Mouse (Mus musculus): ENCODE data around the gene Chid1. TPM values are rescaled to one million over a fixed set of nuclear protein-coding genes. Genes with fewer than 3 reads are reported as not detected.

Chid1 gene
- total RNA-seq, 2 experiments from 2014 or later, result 7.5 TPM

DNA sequence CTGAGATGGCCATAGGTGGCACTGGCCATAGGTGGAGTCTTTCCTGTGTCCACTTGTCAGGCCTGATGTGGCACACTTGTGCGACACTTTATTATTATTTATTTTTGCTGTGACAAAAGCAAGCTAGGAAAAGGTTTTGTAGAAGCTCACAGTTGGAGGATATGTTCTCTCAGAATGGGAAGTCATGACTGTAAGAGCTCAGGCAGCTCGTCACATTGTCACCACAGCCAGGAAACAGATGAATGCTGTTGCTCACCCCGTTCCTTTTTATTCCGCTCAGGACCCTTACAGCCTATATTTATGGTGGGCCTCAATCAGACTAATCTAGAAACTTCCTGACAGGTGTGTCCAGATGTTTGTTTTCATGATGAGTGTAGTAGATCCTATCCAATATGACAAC, 20.8 kb upstream of the Chid1 start:
- no peak for ATAC-seq (replicated peaks; ENCODE audit: low FRiP score, poor library complexity, severe bottlenecking)

DNA sequence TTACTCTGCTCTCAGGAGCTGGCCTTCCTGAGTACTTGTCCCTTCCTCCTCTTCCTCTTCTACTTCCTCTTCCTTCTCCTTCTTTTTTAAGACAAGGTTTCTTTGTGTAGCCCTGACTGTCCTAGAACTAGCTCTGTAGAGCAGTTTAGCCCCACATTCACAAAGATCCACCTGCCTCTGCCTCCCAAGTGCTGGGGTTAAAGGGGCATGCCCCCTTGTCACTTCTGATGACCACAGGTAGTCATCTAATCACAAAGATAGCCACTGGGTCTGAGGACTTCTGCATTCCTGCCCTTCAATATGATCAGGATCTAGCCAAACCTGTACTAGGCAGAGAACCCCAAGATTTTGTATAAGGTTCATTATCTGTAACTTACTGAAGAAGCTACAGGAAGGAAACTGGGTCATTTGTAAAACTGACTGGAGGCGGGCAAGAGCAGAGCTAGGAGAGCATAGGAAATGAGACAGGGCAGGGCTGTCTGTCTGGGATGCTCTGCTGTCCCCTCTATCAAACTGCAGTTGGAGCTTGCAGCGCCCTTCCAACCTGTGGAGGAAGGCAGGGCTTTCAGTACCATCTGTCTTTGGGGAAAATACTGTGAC, 20.2 kb upstream of the Chid1 start:
- no peak for ATAC-seq (replicated peaks; ENCODE audit: low FRiP score, poor library complexity, severe bottlenecking)

DNA sequence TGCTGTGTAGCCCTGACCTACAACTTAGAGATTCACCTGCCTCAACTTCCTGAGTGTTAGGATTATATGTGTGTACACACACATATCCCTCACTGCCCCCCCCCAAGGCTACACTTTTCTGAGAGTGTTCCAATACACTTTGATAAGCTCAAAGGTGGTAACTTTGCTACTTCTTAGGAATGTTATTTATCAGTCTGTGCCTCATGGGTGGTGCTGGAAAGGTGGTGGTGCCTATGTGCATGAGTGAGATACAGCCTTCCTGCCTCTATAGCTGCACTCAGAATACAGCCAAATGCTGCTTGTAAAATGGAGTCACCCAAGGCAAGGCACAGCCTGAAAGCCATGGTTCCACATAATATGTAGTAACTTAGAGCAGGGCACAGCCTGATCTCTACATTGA, 19.3 kb upstream of the Chid1 start:
- ATAC-seq (replicated peaks; ENCODE audit: low FRiP score, poor library complexity, severe bottlenecking), result peak; percentile 66

DNA sequence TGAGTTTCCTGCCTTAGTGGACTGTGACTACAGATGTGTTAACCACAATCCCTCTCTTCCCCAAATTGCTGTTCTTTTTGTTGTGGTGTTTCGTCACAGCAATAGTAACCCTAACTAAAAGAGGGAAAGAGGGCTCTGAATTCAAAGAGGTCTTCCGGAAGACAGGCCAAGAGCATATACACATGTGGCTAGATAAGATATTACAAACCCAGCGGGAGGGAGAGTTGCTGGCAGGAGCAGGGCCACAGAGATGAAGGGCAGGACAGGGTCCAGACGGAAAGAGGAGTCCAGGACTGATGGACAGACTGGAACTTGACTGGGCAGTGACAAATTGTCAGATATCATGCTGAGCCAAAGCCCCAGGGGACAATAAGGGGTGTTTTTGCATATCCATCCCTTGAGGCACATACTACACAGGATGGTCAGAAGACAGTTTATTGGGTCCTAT, 18.7 kb upstream of the Chid1 start:
- peak; percentile 67 for ATAC-seq (replicated peaks; ENCODE audit: low FRiP score, poor library complexity, severe bottlenecking)

DNA sequence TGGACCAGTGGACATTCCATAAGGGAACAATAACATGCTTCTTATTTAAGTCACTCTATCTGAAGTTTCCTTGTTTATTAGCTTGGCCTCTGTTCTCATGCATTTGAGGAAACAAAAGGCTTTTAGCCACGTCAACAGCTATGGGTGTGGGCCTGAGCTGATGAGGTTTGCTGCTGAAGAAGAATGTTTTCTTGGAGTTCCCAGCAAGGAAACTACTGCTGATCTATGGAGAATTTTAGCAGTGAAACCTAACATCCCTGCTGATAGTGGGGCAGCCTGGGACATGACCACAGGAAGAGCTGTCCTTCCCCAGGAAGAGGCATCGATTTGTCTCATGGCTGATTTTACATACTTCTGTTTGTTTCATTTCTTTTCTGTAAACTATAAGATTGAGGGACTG, 10.8 kb upstream of the Chid1 start:
- ATAC-seq (replicated peaks; ENCODE audit: low FRiP score, poor library complexity, severe bottlenecking), result no peak

DNA sequence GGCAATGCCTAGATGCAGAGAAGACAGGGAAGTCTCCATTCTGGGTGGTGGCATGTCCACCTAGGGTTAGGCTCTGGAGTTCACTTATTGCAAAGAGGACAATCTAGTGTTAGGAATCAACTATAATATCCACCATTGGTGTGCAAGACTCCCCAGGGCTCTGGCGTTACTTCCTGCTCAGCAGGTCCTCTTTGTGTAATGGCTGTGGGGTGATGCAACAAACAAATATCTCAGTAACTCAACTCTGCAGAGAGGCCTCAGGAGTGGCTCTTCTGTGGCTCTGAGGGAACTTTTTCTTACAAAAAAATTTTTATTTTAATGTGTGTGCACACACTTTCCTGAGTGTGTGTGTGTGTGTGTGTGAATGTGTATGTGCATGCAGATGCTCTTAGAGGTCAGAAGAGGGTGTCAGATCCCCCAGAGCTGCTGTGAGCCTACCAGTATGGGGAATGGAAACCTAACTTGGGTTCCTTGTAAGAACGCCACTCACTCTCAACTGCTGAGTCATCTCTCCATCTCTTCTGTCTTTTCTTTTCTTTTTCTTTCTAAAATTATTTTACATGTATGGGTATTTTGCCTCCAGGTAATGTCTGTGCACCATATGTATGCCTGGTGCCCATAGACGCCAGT, 9.9 kb upstream of the Chid1 start:
- 0 out of 2 replicates have a peak, but pooled peaks have one; percentile 43 for ATAC-seq (replicated peaks; ENCODE audit: low FRiP score, poor library complexity, severe bottlenecking)

DNA sequence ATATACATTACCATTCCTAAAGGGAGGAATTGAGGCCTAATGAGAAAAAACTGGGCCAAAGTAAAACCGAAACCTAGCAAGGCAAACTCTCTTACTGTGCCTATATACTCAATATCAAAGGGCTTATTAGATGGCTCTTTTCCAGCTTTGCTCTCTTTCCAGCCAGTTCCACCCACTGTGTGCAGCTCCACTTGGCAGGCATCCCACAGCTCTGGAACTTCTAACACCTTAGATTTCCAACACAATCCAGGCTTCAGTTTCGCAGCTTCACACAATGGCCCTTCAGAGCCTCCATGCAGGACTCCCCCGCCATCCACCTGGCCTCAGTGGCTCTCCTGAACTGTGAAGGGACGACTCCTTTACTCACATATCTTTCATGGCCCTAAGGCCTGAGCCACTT, 5.0 kb upstream of the Chid1 start:
- ATAC-seq (replicated peaks; ENCODE audit: low FRiP score, poor library complexity, severe bottlenecking), result no peak

DNA sequence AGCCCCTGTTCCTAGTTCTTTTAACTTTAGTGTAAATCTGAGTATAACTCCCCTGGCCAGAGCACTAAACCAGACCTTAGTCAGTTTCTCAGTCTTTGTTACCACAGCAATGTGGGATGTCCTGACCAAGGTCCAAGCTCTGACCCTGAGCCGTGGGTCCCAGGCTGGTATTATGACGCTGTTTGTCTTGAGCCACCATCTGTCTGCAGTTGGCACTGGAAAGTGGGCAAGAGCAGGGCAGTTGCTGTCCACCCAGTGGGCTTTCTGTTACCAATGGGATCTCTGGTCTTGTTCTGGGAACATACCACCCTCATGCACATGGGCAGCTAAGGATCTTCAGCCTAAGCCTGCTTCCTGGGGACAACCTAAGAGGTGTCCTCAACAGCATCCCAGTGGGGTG, 2.9 kb upstream of the Chid1 start:
- no peak for ATAC-seq (replicated peaks; ENCODE audit: low FRiP score, poor library complexity, severe bottlenecking)

DNA sequence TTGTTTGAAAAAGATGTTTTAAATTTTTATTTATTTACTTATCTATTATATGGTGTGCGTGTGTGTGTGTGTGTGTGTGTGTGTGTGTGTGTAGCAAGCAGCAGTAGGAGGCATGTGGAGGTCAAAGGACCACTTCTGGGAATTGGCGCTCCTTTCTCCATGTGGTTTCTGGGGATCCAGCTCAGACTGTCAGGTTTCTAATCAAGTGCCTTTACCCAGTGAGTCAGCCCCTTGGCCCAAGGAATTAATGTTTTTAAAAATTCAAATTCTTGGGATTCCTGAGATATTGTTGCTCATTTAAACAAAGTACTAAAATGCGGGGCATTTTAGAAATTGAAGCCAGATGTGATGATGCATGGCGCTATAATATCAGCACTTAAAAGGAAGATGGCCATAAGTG, 2.0 kb upstream of the Chid1 start:
- ATAC-seq (replicated peaks; ENCODE audit: low FRiP score, poor library complexity, severe bottlenecking), result no peak

DNA sequence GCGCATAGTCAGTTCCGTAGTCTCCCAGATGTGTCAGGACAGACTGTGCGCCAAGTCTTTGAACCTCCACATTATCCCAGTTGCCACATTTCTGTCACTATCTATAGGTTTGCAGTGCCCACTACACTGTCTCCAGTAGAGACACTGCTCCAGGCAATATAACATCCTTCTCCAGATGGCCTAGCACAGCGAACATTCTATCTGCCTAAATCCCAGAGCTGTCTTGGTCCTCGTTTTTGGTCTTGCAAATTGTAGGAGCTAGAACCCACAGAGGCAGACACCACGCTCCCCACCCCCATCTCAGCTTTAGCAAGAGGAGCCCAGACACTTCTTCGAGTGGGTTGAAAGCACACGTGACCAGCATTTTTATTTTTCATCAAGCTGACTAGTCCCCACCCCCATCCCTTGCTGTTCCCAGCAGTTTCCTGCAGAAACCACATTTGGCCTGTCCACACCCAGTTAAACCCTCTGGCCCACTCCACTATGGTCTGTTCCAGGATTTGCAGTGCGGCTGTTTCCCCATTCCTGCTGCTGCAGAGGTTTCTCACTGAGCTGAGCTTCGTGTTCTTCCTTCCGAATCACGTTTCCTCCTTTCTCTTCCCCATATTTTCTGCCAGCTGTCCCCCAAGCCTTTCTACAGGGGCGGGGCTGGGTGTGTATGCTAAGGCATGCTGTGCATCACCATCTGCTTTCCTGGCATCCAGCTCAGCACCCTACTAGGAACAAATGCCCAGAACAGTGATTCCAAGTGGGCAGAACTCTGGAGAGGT, 840 bp upstream of the Chid1 start:
- peak; percentile 49 for ATAC-seq (replicated peaks; ENCODE audit: low FRiP score, poor library complexity, severe bottlenecking)

DNA sequence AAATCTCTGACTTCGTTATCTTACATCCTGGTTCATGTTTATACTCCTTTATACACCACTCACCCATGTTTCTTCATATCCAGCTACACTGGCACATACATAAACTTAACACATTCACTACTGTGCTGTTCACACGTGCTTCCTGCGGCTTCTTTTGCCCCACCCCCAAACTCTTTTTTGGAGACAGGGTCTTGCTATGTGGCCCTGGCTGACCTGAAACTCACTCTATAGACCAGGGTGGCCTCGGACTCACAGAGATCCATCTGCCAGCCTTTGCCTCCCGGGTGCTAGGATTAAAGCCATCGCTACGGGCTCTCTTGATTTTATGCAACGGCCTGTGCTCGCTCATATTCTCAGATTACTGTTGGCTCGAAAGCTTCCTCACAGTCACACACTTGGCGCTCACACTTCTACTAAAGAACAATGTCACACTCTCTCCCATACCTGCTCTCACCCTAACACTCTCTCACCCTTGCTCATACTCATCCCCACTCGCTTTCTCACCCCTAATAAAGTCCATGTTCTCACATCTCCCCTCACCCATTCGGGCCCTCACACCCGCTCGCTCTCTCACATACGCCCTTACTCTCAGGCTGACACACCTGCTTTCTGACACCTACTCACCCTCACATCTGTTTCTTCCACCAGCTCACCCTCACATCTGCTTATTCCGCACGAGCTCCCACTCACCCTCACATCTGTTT, 653 bp downstream of the Chid1 start:
- peak; percentile 38 for ATAC-seq (replicated peaks; ENCODE audit: low FRiP score, poor library complexity, severe bottlenecking)

DNA sequence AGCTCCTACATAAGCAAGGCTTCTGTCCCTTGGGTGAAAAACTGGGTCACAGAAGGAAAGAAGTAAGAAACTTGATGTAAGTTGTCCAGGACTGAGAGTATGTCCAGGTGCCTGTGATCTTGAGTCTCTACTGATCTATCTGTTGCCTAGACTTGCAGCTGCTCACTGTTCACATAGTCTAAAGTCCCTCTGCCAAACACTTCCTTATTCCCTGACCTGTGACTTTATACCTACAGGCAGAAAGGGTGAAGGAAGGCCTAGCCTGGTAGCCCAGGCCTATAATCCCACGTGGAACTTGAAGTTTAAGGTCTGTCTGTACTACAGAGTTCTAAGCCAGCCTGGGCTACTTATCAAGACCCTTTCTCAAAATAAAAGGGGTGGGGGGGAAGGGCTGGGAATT, 4.1 kb downstream of the Chid1 start:
- ATAC-seq (replicated peaks; ENCODE audit: low FRiP score, poor library complexity, severe bottlenecking), result no peak

DNA sequence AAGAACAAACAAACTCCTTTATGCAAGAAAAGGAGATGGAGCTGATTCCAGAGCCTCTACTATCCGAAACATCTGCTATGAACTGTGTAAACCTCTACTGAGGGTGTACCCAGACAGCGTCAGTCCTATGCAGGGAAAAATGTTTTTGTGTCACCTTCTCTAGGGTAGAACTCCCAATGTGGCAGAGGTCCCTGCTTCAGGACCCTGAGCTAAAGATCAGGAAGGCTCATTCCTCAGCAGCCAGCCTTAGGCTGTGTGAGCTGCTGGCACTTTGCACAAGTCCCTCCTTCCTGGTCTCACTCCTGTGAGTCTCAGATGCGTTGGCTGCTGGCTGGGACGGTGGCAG, 14.1 kb downstream of the Chid1 start:
- peak; percentile 28; the same call in 1 of the 2 replicates for ATAC-seq (replicated peaks; ENCODE audit: low FRiP score, poor library complexity, severe bottlenecking)

DNA sequence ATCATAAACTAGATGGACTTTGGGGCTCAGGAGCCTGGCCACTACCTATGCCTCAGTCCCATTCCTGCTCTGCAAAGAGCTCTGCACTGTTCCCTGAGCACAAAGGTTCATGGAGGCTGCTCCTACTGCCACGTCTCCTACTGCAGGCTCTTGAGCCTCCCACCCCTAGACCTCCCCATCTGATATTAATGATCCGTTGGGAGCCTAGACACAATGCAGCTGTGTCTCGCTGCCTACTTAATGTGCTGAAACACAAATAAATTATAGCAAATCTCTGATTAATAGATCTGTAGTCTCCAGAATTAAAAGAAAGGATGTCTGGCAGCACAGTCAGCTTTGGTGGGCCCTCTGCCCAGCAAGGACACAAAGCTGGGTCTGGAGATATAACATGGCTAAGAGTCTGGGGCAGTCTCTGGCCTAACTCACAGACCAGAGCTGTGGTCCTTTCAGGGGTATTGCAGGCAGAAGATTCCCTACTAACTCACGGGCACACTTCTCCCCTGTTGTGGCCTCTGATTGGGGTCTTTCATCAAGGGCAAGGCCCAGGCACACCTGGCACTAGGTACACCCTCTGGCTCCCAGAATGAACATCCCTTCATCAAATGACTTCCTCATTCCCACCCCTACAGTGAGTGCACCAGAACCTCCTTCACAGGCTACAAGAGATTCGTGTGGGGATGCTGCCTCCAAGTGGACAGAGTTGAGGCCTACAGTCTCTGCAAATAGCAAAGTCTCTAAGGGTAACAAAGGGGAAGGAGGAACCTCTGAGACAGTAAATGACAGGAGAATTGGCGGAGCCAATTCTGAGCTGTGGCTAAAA, 14.7 kb downstream of the Chid1 start:
- ATAC-seq (replicated peaks; ENCODE audit: low FRiP score, poor library complexity, severe bottlenecking), result peak; percentile 83

DNA sequence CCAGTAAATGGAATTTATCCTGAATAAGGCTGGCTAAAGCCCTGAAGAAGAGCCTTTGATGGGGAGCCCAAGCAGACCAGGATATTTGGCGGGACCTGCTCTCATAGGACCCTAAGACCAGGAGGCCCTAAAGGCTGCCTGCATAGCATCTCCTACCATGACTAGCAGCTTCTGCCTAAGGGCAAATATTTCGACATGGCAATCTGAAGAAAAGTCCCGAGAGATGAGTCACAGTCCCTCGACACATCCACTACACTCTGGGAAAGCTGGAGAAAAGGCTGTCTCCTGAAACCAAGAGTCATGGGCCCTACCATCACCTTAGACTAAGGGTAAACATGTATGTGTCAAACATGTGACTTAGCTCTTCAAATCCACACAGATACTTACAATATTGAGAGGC, 15.4 kb downstream of the Chid1 start:
- ATAC-seq (replicated peaks; ENCODE audit: low FRiP score, poor library complexity, severe bottlenecking), result no peak

DNA sequence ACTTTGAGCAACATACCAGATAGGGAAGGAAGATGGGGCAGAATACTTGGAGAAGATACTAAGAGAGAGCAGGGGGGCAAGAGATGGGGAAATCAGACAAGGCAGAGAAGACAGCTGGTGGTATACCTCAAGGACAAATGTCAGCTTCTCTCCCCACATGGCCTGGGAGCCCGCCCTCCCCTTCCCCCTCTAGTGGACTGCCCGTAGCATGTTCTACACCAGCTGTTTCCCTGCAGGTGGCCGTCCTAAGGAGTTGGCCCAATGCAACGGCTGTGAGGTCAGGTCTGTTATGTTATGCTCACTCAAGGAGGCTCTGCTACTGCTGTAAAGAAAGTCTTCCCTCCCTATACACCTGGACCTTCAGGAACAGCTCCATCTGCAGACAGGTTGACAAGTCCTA, 16.6 kb downstream of the Chid1 start:
- no peak for ATAC-seq (replicated peaks; ENCODE audit: low FRiP score, poor library complexity, severe bottlenecking)

DNA sequence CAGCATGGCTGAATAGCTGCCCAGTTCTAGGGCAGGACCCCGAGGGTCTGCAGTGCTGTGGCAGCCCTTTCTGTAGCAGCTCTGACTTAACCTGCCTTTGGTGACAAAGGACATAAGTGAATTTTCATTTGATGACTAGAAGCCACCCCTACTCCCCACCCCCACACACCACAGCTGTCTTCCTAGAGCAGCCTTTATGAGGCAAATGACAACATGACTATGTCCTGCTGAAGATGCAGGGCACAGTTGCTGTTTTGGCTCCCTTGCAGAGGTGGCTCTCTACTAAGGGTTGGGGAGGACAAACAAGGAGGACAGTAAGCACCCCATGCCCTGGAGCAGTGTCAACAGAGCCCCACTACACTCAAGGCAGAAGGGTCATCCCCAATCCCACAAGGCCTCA, 19.9 kb downstream of the Chid1 start:
- ATAC-seq (replicated peaks; ENCODE audit: low FRiP score, poor library complexity, severe bottlenecking), result no peak

DNA sequence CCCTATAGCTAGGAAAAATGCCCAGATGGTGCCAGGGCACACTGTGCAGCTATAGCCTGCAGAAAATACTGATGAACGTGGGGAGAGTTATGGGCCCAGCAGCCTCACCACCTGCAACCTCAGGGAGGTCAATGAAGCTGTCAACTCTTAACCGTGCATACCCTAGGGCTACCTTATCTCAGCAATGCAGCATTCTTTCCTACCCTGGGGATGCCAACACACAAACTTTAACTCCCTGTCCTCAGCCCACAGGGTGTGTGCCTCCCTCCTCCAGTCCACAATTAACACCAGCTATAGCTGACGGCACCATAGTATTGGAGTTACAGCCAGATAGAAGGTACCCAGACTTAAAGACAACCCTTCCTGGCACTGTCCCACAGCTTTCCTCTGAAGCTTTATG, 20.7 kb downstream of the Chid1 start:
- peak; percentile 64 for ATAC-seq (replicated peaks; ENCODE audit: low FRiP score, poor library complexity, severe bottlenecking)

DNA sequence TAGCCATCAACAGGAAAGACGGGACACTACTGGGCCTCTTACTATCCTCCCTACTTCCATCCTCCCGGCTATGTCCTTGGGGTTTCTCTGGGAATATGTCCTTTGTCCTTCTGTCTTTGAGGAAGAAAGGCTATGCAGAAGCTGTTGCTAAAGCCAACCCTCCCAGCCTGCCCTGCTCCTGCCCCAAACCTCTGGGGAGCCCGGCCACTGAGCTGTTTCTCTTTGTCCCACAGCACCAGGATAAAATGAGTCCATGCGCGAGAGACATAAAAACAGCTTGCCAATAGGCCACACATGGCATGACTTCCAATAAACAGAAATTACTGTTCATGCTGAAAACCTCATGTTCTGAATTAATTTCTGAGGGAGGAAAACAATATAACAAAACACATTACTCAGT, 21.4 kb downstream of the Chid1 start:
- no peak for ATAC-seq (replicated peaks; ENCODE audit: low FRiP score, poor library complexity, severe bottlenecking)

DNA sequence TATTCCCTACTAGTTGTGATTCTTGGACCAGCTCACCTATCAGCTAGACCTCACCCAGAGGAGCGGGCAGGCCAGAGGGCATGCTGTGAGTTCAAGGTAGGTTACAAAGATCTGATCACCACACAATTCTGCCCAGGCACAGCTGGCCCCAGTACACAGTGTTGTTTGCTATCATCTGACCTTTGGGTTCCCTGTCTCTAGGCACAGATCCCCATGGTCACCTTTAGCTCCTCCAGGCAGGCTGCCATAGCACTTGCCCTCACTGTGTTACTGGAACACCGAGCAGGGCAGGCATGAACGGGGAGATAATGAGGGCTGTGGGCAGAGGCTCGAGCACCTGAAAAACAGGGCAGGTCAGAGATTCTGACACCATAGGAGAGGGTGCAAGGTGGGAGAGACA, 22.0 kb downstream of the Chid1 start:
- ATAC-seq (replicated peaks; ENCODE audit: low FRiP score, poor library complexity, severe bottlenecking), result no peak

Measured in erythroblast, adult 5-6 weeks (primary cell).